Mouse (Mus musculus) heart, adult 2 months (tissue): ENCODE measurements around the gene Cela3a. TPM values are rescaled to one million over a fixed set of nuclear protein-coding genes. Genes with fewer than 3 reads are reported as not detected.
"Not testable (repeated sequence)": the region's sequence is repeated elsewhere in the genome, so short reads cannot be mapped to it uniquely, and the experiment has no call there.

Experiments
- DNase-seq, 2 experiments: peaks; one replicate each; pipeline ENCODE4 v3.0.0; 2021
- H3K27ac ChIP-seq: fragments of 200-600 bp; 2 replicates; pipeline ENCODE4 v1.8.1; 2022
- H3K27me3 ChIP-seq: fragments of 200-500 bp; 2 replicates; pipeline ENCODE4 v1.6.1; 2012; ENCODE audit warnings: mild to moderate bottlenecking, low read length, inconsistent platforms, mixed read lengths; ENCODE audit not compliant: control insufficient read depth, insufficient read depth
- H3K36me3 ChIP-seq: fragments of 200-500 bp; 2 replicates; pipeline ENCODE4 v1.6.1; 2012; ENCODE audit warnings: low read length, inconsistent platforms; ENCODE audit not compliant: control insufficient read depth, insufficient read depth
- H3K4me1 ChIP-seq: fragments of 200-500 bp; 2 replicates; pipeline ENCODE4 v1.6.1; 2011; ENCODE audit warnings: low read length; ENCODE audit not compliant: control insufficient read depth, insufficient read depth
- H3K4me3 ChIP-seq: fragments of 200-600 bp; 2 replicates; pipeline ENCODE4 v1.8.1; 2022
- H3K79me2 ChIP-seq: fragments of 200-500 bp; replicated peaks from 2 replicates; pipeline ENCODE4 v1.6.1; 2012; ENCODE audit warnings: mild to moderate bottlenecking, inconsistent platforms, low read length, moderate library complexity, mixed read lengths; ENCODE audit not compliant: control insufficient read depth, insufficient read depth
- H3K9ac ChIP-seq: fragments of 200-500 bp; 2 replicates; pipeline ENCODE4 v1.6.1; 2012; ENCODE audit warnings: low read depth, mild to moderate bottlenecking, control low read depth, inconsistent platforms, low read length, mixed read lengths
- CTCF ChIP-seq: fragments of 200-600 bp; IDR thresholded peaks from 2 replicates; pipeline ENCODE4 v1.8.1; 2022; ENCODE audit warnings: antibody characterized with exemption, mild to moderate bottlenecking, moderate library complexity
- EP300 ChIP-seq: fragments of 200-500 bp; IDR thresholded peaks from 2 replicates; pipeline ENCODE4 v1.6.1; 2011; ENCODE audit warnings: low read depth, low read length, control low read depth; ENCODE audit not compliant: insufficient read depth
- POLR2A ChIP-seq: fragments of 200-500 bp; IDR thresholded peaks from 2 replicates; pipeline ENCODE4 v1.6.1; 2011; ENCODE audit warnings: mild to moderate bottlenecking, low read depth, low read length, control low read depth; ENCODE audit not compliant: insufficient read depth
- WGBS: fragments of 180-500 bp; shearing (Covaris S2); methylation state at CpG from one replicate; pipeline ENCODE4 v1.1.7; 2018; 5-methylcytosine and 5-hydroxymethylcytosine counted together
- intact Hi-C: fragments of 180-260 bp; cut with DNase I; formaldehyde crosslinking; loops from one replicate; pipeline ENCODE4 v1.15.1; 2025
- polyA plus RNA-seq: library from polyadenylated mRNA; depleted of rRNA; stranded (reverse); fragments of >200 nt; gene quantifications from 2 replicates; pipeline ENCODE4 v1.2.3, GENCODE M21; 2012
- total RNA-seq, 2 experiments: library from RNA; stranded (reverse); gene quantifications; 2 replicates each; pipeline ENCODE4 v1.2.3; 2021

Gene Cela3a
- total and polyA plus RNA-seq, 3 experiments = not detected

GRCm38 (mm10) chr4:137436979-137437669, 27.5 kb upstream of the Cela3a start:
- H3K4me3 ChIP-seq = no peak overlapping the region
- no peak overlapping the region for H3K9ac ChIP-seq
- intact Hi-C loops = loop anchor here (2.0 kb wide), 1 partner anchor 16 kb away; no protein-coding TSS in a partner anchor
- H3K27me3 ChIP-seq = no peaks in the 10 kb centered on the region
- TF ChIP-seq CTCF = no peak
- no peak for TF ChIP-seq POLR2A
- TF ChIP-seq EP300 = no peak
- H3K27ac ChIP-seq = no peak overlapping the region
- H3K36me3 ChIP-seq = no peaks in the 10 kb centered on the region
- H3K79me2 ChIP-seq = no peaks in the 10 kb centered on the region
- peaks cover 4% of the 10 kb centered on the region for H3K4me1 ChIP-seq
- WGBS = 91% methylated on average over 8 of the region's 8 CpGs
- no peak for DNase-seq

- DNase-seq, H3K27me3 ChIP-seq, H3K36me3 ChIP-seq, H3K79me2 ChIP-seq, intact Hi-C loops, H3K27ac ChIP-seq, H3K4me3 ChIP-seq, H3K4me1 ChIP-seq, H3K9ac ChIP-seq: not testable (repeated sequence)
- 47% methylated on average over 10 of the region's 10 CpGs for WGBS
Measured at GRCm38 (mm10) chr4:137432700-137433550, 23.3 kb upstream of the Cela3a start.

GRCm38 (mm10) chr4:137430502-137430901, 20.9 kb upstream of the Cela3a start, which contains the start of gene Cela3b:
Cela3b (minus strand) TSS chr4:137430540.
- Histone ChIP-seq H3K4me1 (peaks cover 4% of the 10 kb centered on the region), H3K9ac (no peak within 1 kb of the TSS), H3K79me2 (no peaks in the 10 kb centered on the region), H3K36me3 (no peaks in the 10 kb centered on the region), H3K27ac (no peak within 1 kb of the TSS), H3K27me3 (no peaks in the 10 kb centered on the region), H3K4me3 (no peak within 1 kb of the TSS)
- intact Hi-C loops = no loop called here
- no peak for DNase-seq
- WGBS = 50% methylated on average over 4 of the region's 4 CpGs
- TF ChIP-seq CTCF (no peak), POLR2A (no peak), EP300 (no peak)

- WGBS = 54% methylated on average over 11 of the region's 11 CpGs
- Histone ChIP-seq H3K27me3 (no peaks in the 10 kb centered on the region), H3K9ac (no peak overlapping the region), H3K79me2 (no peaks in the 10 kb centered on the region), H3K27ac (no peak overlapping the region), H3K4me3 (no peak overlapping the region), H3K36me3 (no peaks in the 10 kb centered on the region), H3K4me1 (no peaks in the 10 kb centered on the region)
- intact Hi-C loops = no loop called here
- no peak for DNase-seq
- TF ChIP-seq POLR2A = no peak
- TF ChIP-seq EP300 = no peak
- TF ChIP-seq CTCF = no peak
Measured at GRCm38 (mm10) chr4:137417712-137418564, 8.3 kb upstream of the Cela3a start.

GRCm38 (mm10) chr4:137414936-137415335, 5.3 kb upstream of the Cela3a start:
- no peak for TF ChIP-seq POLR2A
- no peak for TF ChIP-seq EP300
- no peak for TF ChIP-seq CTCF
- H3K36me3 ChIP-seq = no peaks in the 10 kb centered on the region
- intact Hi-C loops = no loop called here
- 68% methylated on average over 1 of the region's 1 CpGs for WGBS
- H3K9ac ChIP-seq = no peak overlapping the region
- no peak overlapping the region for H3K4me3 ChIP-seq
- H3K79me2 ChIP-seq = no peaks in the 10 kb centered on the region
- no peak for DNase-seq
- H3K4me1 ChIP-seq = no peaks in the 10 kb centered on the region
- H3K27ac ChIP-seq = no peak overlapping the region
- no peaks in the 10 kb centered on the region for H3K27me3 ChIP-seq

- H3K27me3 ChIP-seq, H3K4me3 ChIP-seq, H3K4me1 ChIP-seq, DNase-seq, H3K9ac ChIP-seq, intact Hi-C loops, H3K36me3 ChIP-seq, H3K79me2 ChIP-seq, H3K27ac ChIP-seq: not testable (repeated sequence)
- 59% methylated on average over 7 of the region's 7 CpGs for WGBS
Measured at GRCm38 (mm10) chr4:137412185-137412709, 2.7 kb upstream of the Cela3a start.
